Comparison of ENCODE assay signal across 8 mouse cellular contexts in genomic region chr17:12751218-12751617, GRCm38 (mm10). TPM values are rescaled to one million over a fixed set of nuclear protein-coding genes. Genes with fewer than 3 reads are reported as not detected.
DNase-seq lines count a peak whose midpoint lies in the region; ATAC-seq and TF ChIP-seq lines count a peak whose summit lies in the region.

No protein-coding gene starts in this region.

- peak; percentile 28 for DNase-seq in cerebellum, adult 9-10 months
- no peak for DNase-seq in cerebellum, adult 11-12 months
- DNase-seq in kidney, postnatal 14 days, result no peak
- DNase-seq in mesoderm, embryonic 11.5 days (ENCODE audit: low read depth, low spot score), result peak; percentile 36
- DNase-seq in frontal cortex, postnatal 25 days (ENCODE audit: low spot score in 2 of 2), result no peak
- no peak for DNase-seq in MN1 (ENCODE audit: low spot score)

- H3K27ac ChIP-seq in kidney, embryonic 16.5 days (ENCODE audit: low read length), result peak overlapping the region; percentile 92
- H3K27ac ChIP-seq in embryonic fibroblast, embryonic 13.5 days (ENCODE audit: insufficient read depth, low read length), result peak overlapping the region; percentile 85

- no peak overlapping the region for H3K4me3 ChIP-seq in kidney, embryonic 16.5 days (ENCODE audit: low read length)
- H3K4me3 ChIP-seq in embryonic fibroblast, embryonic 13.5 days (ENCODE audit: insufficient read depth, low read length), result no peak overlapping the region

- H3K27me3 ChIP-seq in kidney, embryonic 16.5 days (ENCODE audit: insufficient read depth, low read length), result no peaks in the 10 kb centered on the region

- peaks cover 16% of the 10 kb centered on the region for H3K36me3 ChIP-seq in kidney, embryonic 16.5 days (ENCODE audit: insufficient read depth, low read length)

- ATAC-seq in kidney, embryonic 16.5 days (ENCODE audit: low FRiP score, low TSS enrichment), result peak; percentile 65; the same call in 1 of the 2 replicates

- TF ChIP-seq POLR2A in embryonic fibroblast, embryonic 13.5 days (IDR thresholded peaks at IDR 0.05; ENCODE audit: low read depth, low read length), result no peak

- no peak overlapping the region for H3K9ac ChIP-seq in kidney, embryonic 16.5 days (replicated peaks; ENCODE audit: low read length)

- 0 out of 2 replicates have a peak overlapping the region, but pooled peaks have one; percentile 20 for H3K4me2 ChIP-seq in kidney, embryonic 16.5 days (replicated peaks; ENCODE audit: low read depth, low read length)

- 20% methylated on average over 4 of the region's 4 CpGs for WGBS in kidney, embryonic 16.5 days

- TF ChIP-seq CTCF in embryonic fibroblast, embryonic 13.5 days (IDR thresholded peaks at IDR 0.05; ENCODE audit: borderline replicate concordance, insufficient read depth, low read length), result no peak

- peaks cover 81% of the 10 kb centered on the region for H3K4me1 ChIP-seq in kidney, embryonic 16.5 days (ENCODE audit: insufficient read depth, low read length)
- peaks cover 41% of the 10 kb centered on the region for H3K4me1 ChIP-seq in embryonic fibroblast, embryonic 13.5 days (ENCODE audit: control insufficient read depth, insufficient read depth, low read length)

- no peaks in the 10 kb centered on the region for H3K9me3 ChIP-seq in kidney, embryonic 16.5 days (ENCODE audit: low read length)

RNA-seq across cellular contexts. Expression of gene Igf2r, which starts 18.2 kb away (rescaled TPM):
- polyA plus RNA-seq in kidney, embryonic 16.5 days (2015; fragmentation: Nextera tagmentation; extraction: Ambion mirVana), result 32.1 and 33.6 TPM in 2 replicates
- 246 and 249 TPM in 2 replicates for polyA plus RNA-seq in embryonic fibroblast, embryonic 13.5 days (2011; ENCODE audit: insufficient read length, low read depth, missing spikeins)

Comparison
In these comparisons a context has a peak if more than half of its experiments do, and no peak if none do; other contexts are left out.
1. DNase-seq: peak in cerebellum, adult 9-10 months (single experiment) and mesoderm, embryonic 11.5 days (single experiment); none in cerebellum, adult 11-12 months (single experiment), kidney, postnatal 14 days (single experiment), frontal cortex, postnatal 25 days (0 of 2) and MN1 (single experiment).